Mouse (Mus musculus) embryonic fibroblast, embryonic 13.5 days (primary cell): ENCODE measurements around the gene Kpnb1. TPM values are rescaled to one million over a fixed set of nuclear protein-coding genes. Genes with fewer than 3 reads are reported as not detected.

ENCODE experiments used
- H3K27ac ChIP-seq: 2 replicates; pipeline ENCODE4 v1.5.1; 2012; ENCODE audit warnings: low read length, control low read depth, inconsistent platforms; ENCODE audit not compliant: insufficient read depth
- H3K4me1 ChIP-seq: 2 replicates; pipeline ENCODE4 v1.6.1; 2011; ENCODE audit warnings: low read length; ENCODE audit not compliant: control insufficient read depth, insufficient read depth
- H3K4me3 ChIP-seq: 2 replicates; pipeline ENCODE4 v1.5.1; 2011; ENCODE audit warnings: mild to moderate bottlenecking, control low read depth, low read length; ENCODE audit not compliant: insufficient read depth
- CTCF ChIP-seq: IDR thresholded peaks from 2 replicates; pipeline ENCODE4 v1.5.1; 2011; ENCODE audit warnings: mild to moderate bottlenecking, control low read depth, low read length, moderate library complexity, borderline replicate concordance; ENCODE audit not compliant: insufficient read depth
- POLR2A ChIP-seq: IDR thresholded peaks from 2 replicates; pipeline ENCODE4 v1.6.1; 2011; ENCODE audit warnings: low read depth, mild to moderate bottlenecking, control low read depth, low read length, moderate library complexity
- polyA plus RNA-seq: library from polyadenylated mRNA; stranded (reverse); fragments of >200 nt; gene quantifications from 2 replicates; pipeline ENCODE4 v1.2.4, GENCODE M21; 2011; ENCODE audit warnings: low read depth; ENCODE audit not compliant: missing spikeins, insufficient read length

Kpnb1 gene
- polyA plus RNA-seq, 1 experiment: 272 TPM

- H3K27ac ChIP-seq: peak overlapping the region; percentile 93
- TF ChIP-seq CTCF (no peak), POLR2A (peak; percentile 58)
- H3K4me3 ChIP-seq: peak overlapping the region; percentile 86
- peaks cover 17% of the 10 kb centered on the region for H3K4me1 ChIP-seq
Measured at GRCm38 (mm10) chr11:97186947-97187763, 526 bp downstream of the Kpnb1 start.

- Histone ChIP-seq H3K4me1 (peaks cover 11% of the 10 kb centered on the region), H3K27ac (peak overlapping the region; percentile 79; the same call in 1 of the 2 replicates), H3K4me3 (peak overlapping the region; percentile 86)
- no peak for TF ChIP-seq CTCF
- TF ChIP-seq POLR2A: no peak
Measured at GRCm38 (mm10) chr11:97185704-97186614, 1.7 kb downstream of the Kpnb1 start.

DNA sequence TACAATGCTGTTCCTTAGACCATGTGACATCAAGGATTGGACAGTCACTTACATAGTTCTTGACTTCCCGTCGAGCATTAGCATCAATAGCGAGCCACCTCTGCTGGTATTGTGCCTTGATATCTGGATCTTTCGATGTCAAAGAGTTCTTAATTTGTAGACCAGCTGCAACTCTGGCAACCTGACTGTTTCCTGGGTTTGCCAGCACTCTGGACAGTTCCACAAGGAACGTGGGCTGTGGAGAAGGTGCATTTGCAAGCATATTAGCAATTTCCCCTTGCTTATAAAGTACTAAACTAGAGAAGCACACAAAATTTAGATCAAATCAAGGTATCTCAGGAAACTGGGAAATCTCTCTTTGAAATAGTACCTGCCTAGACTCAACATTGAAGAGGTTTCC lies 2.8 kb downstream of the Kpnb1 start:
- peaks cover 11% of the 10 kb centered on the region for H3K4me1 ChIP-seq
- TF ChIP-seq POLR2A (no peak), CTCF (no peak)
- H3K27ac ChIP-seq: no peak overlapping the region
- peak overlapping the region; percentile 20 for H3K4me3 ChIP-seq

DNA sequence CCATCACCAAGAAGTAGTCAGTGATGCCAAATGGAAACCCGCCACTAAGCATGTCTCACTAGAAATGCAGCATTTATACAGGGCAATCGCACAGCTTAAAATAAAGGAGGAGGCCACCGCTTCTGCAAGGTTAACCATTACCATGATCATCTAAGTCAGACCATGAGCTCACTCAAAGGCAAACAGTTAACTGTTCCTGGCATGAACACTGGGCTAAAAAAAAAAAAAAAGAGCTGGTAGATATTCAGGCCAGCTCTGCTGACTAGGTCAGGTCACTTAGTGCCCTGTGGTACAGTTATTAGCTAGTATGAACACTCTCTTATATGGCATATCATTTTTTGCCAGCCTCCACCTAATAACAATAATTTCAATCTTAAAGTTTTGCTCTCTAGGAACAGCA lies 5.2 kb downstream of the Kpnb1 start:
- H3K4me1 ChIP-seq: peaks cover 11% of the 10 kb centered on the region
- no peak overlapping the region for H3K4me3 ChIP-seq
- H3K27ac ChIP-seq: no peak overlapping the region
- TF ChIP-seq CTCF (no peak), POLR2A (no peak)

DNA sequence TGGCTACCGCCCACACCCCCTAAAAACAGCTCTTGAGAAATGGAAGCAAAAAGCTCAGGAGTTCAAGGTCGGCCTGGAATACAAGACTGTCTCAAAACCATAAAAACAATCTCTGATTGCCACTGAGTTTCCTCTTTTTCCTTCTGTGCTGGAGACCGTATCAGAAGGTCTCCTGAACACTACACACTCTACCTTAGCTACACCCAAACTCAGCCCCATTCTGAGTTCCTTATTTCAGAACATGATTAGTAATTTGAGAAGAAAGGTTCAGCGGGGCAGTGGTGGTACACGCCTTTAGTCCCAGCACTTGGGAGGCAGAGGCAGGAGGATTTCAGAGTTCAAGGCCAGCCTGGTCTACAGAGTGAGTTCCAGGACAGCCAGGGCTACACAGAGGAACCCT lies 6.6 kb downstream of the Kpnb1 start:
- Histone ChIP-seq H3K4me1 (peaks cover 11% of the 10 kb centered on the region), H3K27ac (no peak overlapping the region), H3K4me3 (no peak overlapping the region)
- TF ChIP-seq POLR2A (no peak), CTCF (no peak)

DNA sequence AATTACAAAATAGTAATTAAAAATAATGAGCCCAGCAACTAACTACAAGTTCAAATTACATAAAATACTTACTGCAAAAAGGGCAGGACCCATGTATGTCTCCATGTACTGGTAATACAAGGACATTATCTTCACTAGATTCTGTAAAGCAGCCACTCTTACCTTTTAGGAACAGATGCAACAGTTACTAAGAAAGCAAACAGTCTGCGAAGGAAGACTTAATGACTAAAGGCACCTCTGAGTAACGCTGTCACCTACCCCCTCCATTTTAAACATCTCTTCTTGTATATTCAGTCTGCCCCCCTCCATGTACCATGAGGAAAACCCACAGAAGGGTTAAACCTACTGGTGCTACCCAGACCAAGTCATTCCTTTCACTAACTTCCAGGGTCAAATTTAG lies 9.5 kb downstream of the Kpnb1 start:
- no peak overlapping the region for H3K4me3 ChIP-seq
- H3K4me1 ChIP-seq: peaks cover 2% of the 10 kb centered on the region; the same call in 1 of the 2 replicates
- no peak for TF ChIP-seq POLR2A
- no peak overlapping the region for H3K27ac ChIP-seq

GRCm38 (mm10) chr11:97176851-97177250 lies 10.8 kb downstream of the Kpnb1 start:
- Histone ChIP-seq H3K4me1 (0 out of 2 replicates have a peak, but pooled peaks cover under 1% of the 10 kb centered on the region), H3K27ac (no peak overlapping the region), H3K4me3 (no peak overlapping the region)
- TF ChIP-seq POLR2A (no peak), CTCF (no peak)

DNA sequence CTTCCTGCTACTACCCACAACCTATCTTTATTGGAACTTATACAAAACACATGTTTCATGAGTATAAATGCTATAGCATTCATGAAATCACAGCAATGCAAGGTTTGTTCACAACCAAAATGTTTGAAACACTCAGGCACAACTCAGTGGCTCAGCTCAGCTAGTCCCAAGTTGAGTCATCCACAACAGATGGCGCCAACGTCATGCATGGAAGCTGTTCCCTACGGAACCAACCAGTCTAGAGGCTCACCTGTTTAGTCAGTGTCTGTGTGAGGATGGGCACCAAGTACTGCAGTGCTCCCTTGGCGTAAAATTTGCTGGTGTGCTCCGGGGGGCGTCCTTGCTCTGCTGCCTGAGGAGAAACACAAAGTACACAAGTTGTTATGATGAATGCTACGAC lies 12.2 kb downstream of the Kpnb1 start:
- TF ChIP-seq POLR2A: no peak
- TF ChIP-seq CTCF: no peak
- H3K27ac ChIP-seq: no peak overlapping the region
- H3K4me3 ChIP-seq: no peak overlapping the region
- no peaks in the 10 kb centered on the region for H3K4me1 ChIP-seq

- Histone ChIP-seq H3K27ac (no peak overlapping the region), H3K4me1 (no peaks in the 10 kb centered on the region), H3K4me3 (no peak overlapping the region)
- no peak for TF ChIP-seq POLR2A
- no peak for TF ChIP-seq CTCF
Measured at GRCm38 (mm10) chr11:97160341-97160740, 27.3 kb downstream of the Kpnb1 start.

DNA sequence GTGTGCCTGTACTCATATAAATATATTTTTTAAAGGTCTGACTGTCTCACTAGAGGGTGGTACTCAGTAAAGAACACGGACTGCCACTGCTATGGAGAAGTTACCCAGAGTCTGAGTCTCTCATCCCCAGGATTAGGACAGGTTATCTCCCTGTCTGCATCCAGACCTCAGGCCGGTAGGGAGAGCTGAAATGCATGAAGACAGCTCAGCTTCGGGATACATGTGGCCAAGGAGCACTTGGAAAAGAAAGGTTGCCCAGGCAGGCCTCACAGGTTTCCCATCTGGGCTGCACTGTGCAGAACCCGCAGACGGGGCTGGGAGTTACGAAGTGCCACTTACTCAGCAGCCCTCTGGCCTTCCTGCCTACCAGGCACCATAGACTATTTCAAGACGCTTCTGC lies 30.7 kb downstream of the Kpnb1 start:
- Histone ChIP-seq H3K4me1 (peaks cover 9% of the 10 kb centered on the region), H3K4me3 (no peak overlapping the region), H3K27ac (no peak overlapping the region)
- TF ChIP-seq CTCF: no peak
- TF ChIP-seq POLR2A: no peak
